Mouse (Mus musculus): ENCODE measurements around the gene Snrpg.

DNA sequence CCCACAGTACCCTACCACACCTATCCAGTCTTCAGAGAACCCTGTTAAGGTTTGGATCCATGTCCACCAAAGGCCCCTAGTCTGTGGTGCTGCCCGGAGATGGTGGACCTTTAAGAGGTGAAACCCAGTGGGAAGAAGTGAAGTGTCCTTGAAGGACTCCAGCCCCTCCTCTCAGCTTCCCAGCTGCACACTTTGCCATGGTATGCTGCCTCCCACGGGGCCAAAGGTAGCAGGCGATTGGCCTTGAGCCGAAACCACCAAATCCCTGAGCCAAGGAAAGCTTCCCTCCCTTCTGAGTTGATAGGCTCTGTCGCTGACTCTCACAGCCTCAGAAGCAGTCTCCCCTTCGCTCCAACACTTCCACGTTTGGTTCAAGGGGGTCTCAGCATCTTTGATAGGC, 10.4 kb upstream of the Snrpg start:
- TF ChIP-seq CTCF (IDR thresholded peaks at IDR 0.05; ENCODE audit: low read depth), result no peak
- no peak for TF ChIP-seq EP300 (IDR thresholded peaks at IDR 0.05; ENCODE audit: low read depth)
